Mouse (Mus musculus) brain, embryonic 18.5 days (tissue): ENCODE results near the gene Apol9b.

Experiments
- DNase-seq: peaks from one replicate; pipeline ENCODE4 v3.0.0-alpha.2; 2012; ENCODE audit warnings: low read depth, low spot score

The Apol9b gene

GRCm38 (mm10) chr15:77746326-77746725, 17.5 kb downstream of the Apol9b start:
- no peak for DNase-seq

- no peak for DNase-seq
Measured at GRCm38 (mm10) chr15:77748414-77748813, 19.6 kb downstream of the Apol9b start.

GRCm38 (mm10) chr15:77749717-77750116, 20.9 kb downstream of the Apol9b start:
- DNase-seq = no peak

- DNase-seq = no peak
Measured at GRCm38 (mm10) chr15:77750461-77750860, 21.6 kb downstream of the Apol9b start.

GRCm38 (mm10) chr15:77752443-77752842, 23.6 kb downstream of the Apol9b start:
- no peak for DNase-seq

GRCm38 (mm10) chr15:77755132-77755531, 26.3 kb downstream of the Apol9b start:
- no peak for DNase-seq

GRCm38 (mm10) chr15:77756081-77756480, 27.2 kb downstream of the Apol9b start:
- no peak for DNase-seq

GRCm38 (mm10) chr15:77756848-77757247, 28.0 kb downstream of the Apol9b start, which contains the start of gene Apol8:
TSS of gene Apol8 (minus strand) at chr15:77757003.
- no peak for DNase-seq

- no peak for DNase-seq
Measured at GRCm38 (mm10) chr15:77757586-77758226, 28.9 kb downstream of the Apol9b start.

- DNase-seq = no peak
Measured at GRCm38 (mm10) chr15:77760037-77760436, 31.2 kb downstream of the Apol9b start.

GRCm38 (mm10) chr15:77761083-77761482, 32.2 kb downstream of the Apol9b start:
- DNase-seq = no peak

GRCm38 (mm10) chr15:77761561-77762380, 32.9 kb downstream of the Apol9b start:
- no peak for DNase-seq

- no peak for DNase-seq
Measured at GRCm38 (mm10) chr15:77763050-77763449, 34.2 kb downstream of the Apol9b start.

GRCm38 (mm10) chr15:77763702-77764101, 34.9 kb downstream of the Apol9b start:
- DNase-seq = no peak

- no peak for DNase-seq
Measured at GRCm38 (mm10) chr15:77764391-77765006, 35.7 kb downstream of the Apol9b start.

GRCm38 (mm10) chr15:77765484-77766093, 36.8 kb downstream of the Apol9b start:
- DNase-seq = no peak

- no peak for DNase-seq
Measured at GRCm38 (mm10) chr15:77766981-77767380, 38.1 kb downstream of the Apol9b start.

- no peak for DNase-seq
Measured at GRCm38 (mm10) chr15:77770341-77770740, 41.5 kb downstream of the Apol9b start.

GRCm38 (mm10) chr15:77770942-77771341, 42.1 kb downstream of the Apol9b start:
- DNase-seq = no peak

GRCm38 (mm10) chr15:77773099-77773915, 44.5 kb downstream of the Apol9b start:
- no peak for DNase-seq

- DNase-seq = no peak
Measured at GRCm38 (mm10) chr15:77774303-77774702, 45.5 kb downstream of the Apol9b start.
